Mouse (Mus musculus) megakaryocyte-erythroid progenitor cell, adult 5-6 weeks (primary cell): Measurements from ENCODE around the gene Nrn1l. TPM values are rescaled to one million over a fixed set of nuclear protein-coding genes. Genes with fewer than 3 reads are reported as not detected.

Experiments
- ATAC-seq: replicated peaks from 2 replicates; pipeline ENCODE4 v1.8.0; 2016; ENCODE audit warnings: mild to moderate bottlenecking, inconsistent platforms; ENCODE audit not compliant: severe bottlenecking, poor library complexity, low FRiP score, low TSS enrichment
- total RNA-seq, 2 experiments: library from RNA; stranded (forward) in 1 of 2; stranded (reverse) in 1 of 2; fragments of 200-1000, 215-1000 nt in 1 of 2; fragments of >200 nt in 1 of 2; fragmentation: Nextera tagmentation in 1 of 2; gene quantifications; 2 replicates each; pipeline ENCODE4 v1.2.3; 2014 to 2017

The Nrn1l gene
- total RNA-seq, 2 experiments from 2014 or later = 2.0 TPM; not detected in 1

- ATAC-seq = peak; percentile 91
These were observed 12.4 kb upstream of the Nrn1l start, which contains the start of gene Edc4 for GRCm38 (mm10) chr8:105880754-105881520. TSS of gene Edc4 (plus strand) at chr8:105880881.

DNA sequence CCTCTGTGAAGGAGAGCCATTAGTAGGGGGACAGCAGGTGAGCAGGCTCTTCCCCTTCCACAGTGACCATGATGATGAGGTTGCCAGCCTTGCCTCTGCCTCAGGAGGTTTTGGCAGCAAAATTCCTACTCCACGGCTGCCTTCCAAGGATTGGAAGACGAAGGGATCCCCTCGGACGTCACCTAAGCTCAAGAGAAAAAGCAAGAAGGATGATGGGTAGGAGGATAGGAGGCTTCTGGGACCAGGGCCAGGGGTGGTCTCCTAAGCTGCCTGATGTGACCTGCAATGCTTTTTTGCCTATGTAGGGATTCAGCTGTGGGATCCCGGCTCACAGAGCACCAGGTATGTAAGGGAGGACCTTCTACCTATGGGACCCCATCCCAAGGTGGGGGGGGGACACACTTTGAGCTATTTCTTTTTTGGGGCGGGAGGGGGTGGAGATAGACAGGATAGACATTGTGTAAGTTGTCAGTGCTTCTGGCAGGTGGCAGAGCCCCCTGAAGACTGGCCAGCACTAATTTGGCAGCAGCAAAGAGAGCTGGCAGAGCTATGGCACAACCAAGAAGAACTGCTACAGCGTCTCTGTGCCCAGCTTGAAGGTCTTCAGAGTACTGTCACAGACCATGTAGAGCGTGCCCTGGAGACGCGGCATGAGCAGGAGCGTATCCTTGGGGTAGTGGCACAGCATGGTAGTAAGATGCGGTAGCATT lies 3.5 kb upstream of the Nrn1l start:
- ATAC-seq = no peak

GRCm38 (mm10) chr8:105890870-105891269 lies 2.5 kb upstream of the Nrn1l start:
- ATAC-seq = no peak

DNA sequence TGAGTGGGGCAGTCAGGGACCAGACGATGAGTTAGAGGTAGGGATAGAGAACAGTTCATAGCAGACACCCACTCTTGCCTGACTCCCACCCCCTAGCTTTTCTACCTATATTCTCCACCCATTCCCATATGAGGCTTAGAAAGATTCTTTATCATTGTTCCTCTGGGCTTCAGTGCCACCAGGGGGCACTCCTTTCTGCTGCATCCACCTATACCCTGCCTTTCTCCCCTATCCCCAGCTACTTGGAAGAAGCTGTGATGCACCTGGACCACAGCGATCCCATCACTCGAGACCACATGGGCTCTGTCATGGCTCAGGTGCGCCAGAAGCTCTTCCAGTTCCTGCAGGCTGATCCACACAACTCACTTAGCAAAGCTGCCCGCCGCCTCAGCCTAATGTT lies 935 bp upstream of the Nrn1l start:
- ATAC-seq = 0 out of 2 replicates have a peak, but pooled peaks have one; percentile 21

- no peak for ATAC-seq
These were observed 4.6 kb downstream of the Nrn1l start for GRCm38 (mm10) chr8:105897801-105898480.

GRCm38 (mm10) chr8:105900180-105900940 lies 7.0 kb downstream of the Nrn1l start, which contains the start of gene Pskh1:
TSS of gene Pskh1 (plus strand) at chr8:105900441.
- peak; percentile 90 for ATAC-seq

- ATAC-seq = peak; percentile 86
These were observed 7.7 kb downstream of the Nrn1l start for GRCm38 (mm10) chr8:105900941-105901616.

- ATAC-seq = no peak
These were observed 26.0 kb downstream of the Nrn1l start for GRCm38 (mm10) chr8:105919390-105919789.

GRCm38 (mm10) chr8:105925123-105925522 lies 31.8 kb downstream of the Nrn1l start:
- ATAC-seq = no peak

- peak; percentile 70 for ATAC-seq
These were observed 37.2 kb downstream of the Nrn1l start for GRCm38 (mm10) chr8:105930602-105931001.

- ATAC-seq = no peak
These were observed 37.9 kb downstream of the Nrn1l start for GRCm38 (mm10) chr8:105931271-105931670.

- ATAC-seq = no peak
These were observed 39.2 kb downstream of the Nrn1l start for GRCm38 (mm10) chr8:105932525-105932924.

DNA sequence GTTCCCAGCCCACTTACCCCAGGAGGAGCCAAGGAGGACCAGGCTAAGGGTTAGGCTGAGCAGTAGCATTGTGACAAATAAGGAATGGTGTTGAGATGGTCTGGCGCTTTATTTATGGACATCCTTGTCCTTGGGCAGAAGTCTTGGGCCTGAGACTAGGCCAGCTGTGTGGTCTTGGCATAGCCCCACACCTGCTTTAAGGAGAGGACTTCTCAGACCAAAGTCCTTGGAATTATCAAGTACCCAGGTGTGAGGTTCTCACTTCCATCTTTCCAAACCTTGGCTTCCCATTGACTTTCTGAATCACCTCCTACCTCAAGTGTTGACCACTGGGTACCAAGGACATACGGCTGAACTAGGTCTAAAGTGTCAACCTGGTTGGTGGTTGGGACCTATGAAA lies 40.4 kb downstream of the Nrn1l start, which contains the start of gene Ctrl:
Gene Ctrl, minus strand, starts transcription at position 101 of the 400 bp plus-strand sequence.
- ATAC-seq = no peak

DNA sequence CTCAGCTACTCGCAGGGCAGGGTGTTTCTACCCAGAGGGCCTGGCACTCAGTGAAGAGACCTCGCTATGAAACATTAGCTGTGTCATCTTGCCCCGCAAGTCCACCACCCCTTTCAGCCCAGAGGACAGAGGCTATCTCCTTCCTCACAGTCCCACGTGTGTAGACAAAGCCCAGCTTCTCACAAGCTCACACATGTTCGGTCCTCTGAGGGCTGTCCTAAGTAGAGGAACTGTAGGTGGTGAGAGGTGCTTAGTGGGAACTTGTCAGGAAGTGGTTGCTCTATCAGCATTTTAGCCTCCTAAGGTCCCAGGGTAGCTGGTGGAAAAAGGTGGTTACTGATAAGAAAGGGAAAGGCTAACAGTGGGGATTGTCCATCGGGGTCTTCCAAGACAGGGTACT lies 41.7 kb downstream of the Nrn1l start:
- no peak for ATAC-seq

- ATAC-seq = no peak
These were observed 42.7 kb downstream of the Nrn1l start for GRCm38 (mm10) chr8:105935863-105936603.

GRCm38 (mm10) chr8:105936866-105937475 lies 43.6 kb downstream of the Nrn1l start:
- peak; percentile 78 for ATAC-seq

GRCm38 (mm10) chr8:105937496-105938305 lies 44.3 kb downstream of the Nrn1l start:
- ATAC-seq = peak; percentile 27
